Mouse (Mus musculus) MEL (cell line): ENCODE data around the gene Hoxc10.

Source experiments
- GATA1 ChIP-seq: IDR thresholded peaks from 2 replicates; pipeline ENCODE4 v1.6.1; 2011; ENCODE audit warnings: low read depth, low read length, improper control_type of control experiment
- POLR2A ChIP-seq, 2 experiments: IDR thresholded peaks; 2 replicates each; pipeline ENCODE4 v1.6.1; 2011 to 2012; ENCODE audit warnings: low read length in 2 of 2, mild to moderate bottlenecking in 2 of 2, control low read depth in 1 of 2, improper control_type of control experiment in 1 of 2, low read depth in 1 of 2, moderate library complexity in 1 of 2; ENCODE audit not compliant: control insufficient read depth in 1 of 2, insufficient read depth in 1 of 2, poor library complexity in 1 of 2

- no peak for TF ChIP-seq GATA1
- no peak for TF ChIP-seq POLR2A (IDR thresholded peaks at IDR 0.05; ENCODE audit: control insufficient read depth in 1 of 2, insufficient read depth in 1 of 2, low read depth in 1 of 2, low read length in 2 of 2, poor library complexity in 1 of 2)
Observed at GRCm38 (mm10) chr15:102934438-102934837, 32.2 kb upstream of the Hoxc10 start.
